Mouse (Mus musculus) hindbrain, embryonic 15.5 days (tissue): ENCODE measurements at regions not wholly inside any gene's neighbourhood (a gene's known extent, or its start where the extent isn't known, plus 50 kb on each side); places are given as distances from the start of the nearest gene placed in this dataset.

Experiments
- ATAC-seq: fragments of 200-750 bp; cut with Nextera tagmentation; 2 replicates; pipeline ENCODE4 v1.8.0; 2017; ENCODE audit warnings: low read depth, moderate number of reproducible peaks, moderate TSS enrichment; ENCODE audit not compliant: low FRiP score
- H3K27ac ChIP-seq: fragments of 300-500 bp; sonication (generic); replicated peaks from 2 replicates; pipeline ENCODE4 v1.5.1; 2015; ENCODE audit warnings: mild to moderate bottlenecking, inconsistent platforms
- H3K27me3 ChIP-seq: fragments of 300-500 bp; sonication (generic); 2 replicates; pipeline ENCODE4 v1.6.1; 2015; ENCODE audit warnings: control low read depth, inconsistent platforms
- H3K36me3 ChIP-seq: fragments of 300-500 bp; sonication (generic); 2 replicates; pipeline ENCODE4 v1.6.1; 2015; ENCODE audit warnings: control low read depth, inconsistent platforms
- H3K4me1 ChIP-seq: fragments of 300-500 bp; sonication (generic); replicated peaks from 2 replicates; pipeline ENCODE4 v1.6.1; 2015; ENCODE audit warnings: control low read depth, inconsistent platforms
- H3K4me2 ChIP-seq: fragments of 300-500 bp; sonication (generic); 2 replicates; pipeline ENCODE4 v1.6.1; 2015; ENCODE audit warnings: moderate library complexity, mild to moderate bottlenecking, inconsistent platforms
- H3K4me3 ChIP-seq: fragments of 300-500 bp; sonication (generic); 2 replicates; pipeline ENCODE4 v1.5.1; 2015; ENCODE audit warnings: mild to moderate bottlenecking, inconsistent platforms
- H3K9ac ChIP-seq: fragments of 300-500 bp; sonication (generic); 2 replicates; pipeline ENCODE4 v1.6.1; 2015; ENCODE audit warnings: inconsistent platforms
- H3K9me3 ChIP-seq: fragments of 300-500 bp; sonication (generic); 2 replicates; pipeline ENCODE4 v1.6.1; 2016; ENCODE audit warnings: control low read depth, inconsistent platforms
- WGBS: fragments of 180-500 bp; shearing (Covaris S2); methylation state at CpG from one replicate; pipeline ENCODE4 v1.1.7; 2015; 5-methylcytosine and 5-hydroxymethylcytosine counted together

GRCm38 (mm10) chr8:103978948-103979347 is 122.5 kb upstream of the Cdh5 start:
- 86% methylated on average over 5 of the region's 5 CpGs for WGBS
- no peak overlapping the region for H3K9ac ChIP-seq
- no peaks in the 10 kb centered on the region for H3K9me3 ChIP-seq
- H3K4me2 ChIP-seq, result no peak overlapping the region
- H3K27me3 ChIP-seq, result no peaks in the 10 kb centered on the region
- no peak overlapping the region for H3K27ac ChIP-seq
- ATAC-seq, result no peak
- H3K4me1 ChIP-seq, result no peaks in the 10 kb centered on the region
- no peak overlapping the region for H3K4me3 ChIP-seq
- no peaks in the 10 kb centered on the region for H3K36me3 ChIP-seq

GRCm38 (mm10) chr8:103983860-103984594 is 117.4 kb upstream of the Cdh5 start:
- Histone ChIP-seq H3K27ac (no peak overlapping the region), H3K9me3 (no peaks in the 10 kb centered on the region), H3K27me3 (no peaks in the 10 kb centered on the region), H3K9ac (no peak overlapping the region), H3K36me3 (no peaks in the 10 kb centered on the region), H3K4me2 (no peak overlapping the region), H3K4me3 (no peak overlapping the region), H3K4me1 (no peaks in the 10 kb centered on the region)
- ATAC-seq, result no peak
- 42% methylated on average over 11 of the region's 11 CpGs for WGBS

DNA sequence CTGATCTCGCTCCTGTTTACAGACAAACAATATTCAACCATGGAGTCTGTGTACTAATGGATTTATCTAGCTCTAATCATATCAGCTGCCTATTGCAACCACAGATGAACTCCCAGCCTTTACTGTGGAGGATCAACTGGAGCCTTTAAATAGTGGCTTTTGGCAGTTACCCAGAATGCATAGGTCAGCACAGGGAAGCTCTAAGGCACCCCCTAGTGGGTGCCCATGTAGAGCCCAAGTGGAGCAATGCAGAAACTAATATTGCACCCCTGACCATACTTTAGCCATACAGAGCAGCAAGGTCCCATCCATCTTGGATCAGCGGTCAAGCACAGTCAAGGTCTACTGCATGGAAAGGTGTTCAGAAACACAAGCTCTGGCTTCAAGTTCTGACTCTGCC is 115.8 kb upstream of the Cdh5 start:
- ATAC-seq, result no peak
- Histone ChIP-seq H3K4me1 (no peaks in the 10 kb centered on the region), H3K27me3 (no peaks in the 10 kb centered on the region), H3K36me3 (no peaks in the 10 kb centered on the region), H3K9ac (no peak overlapping the region), H3K4me2 (no peak overlapping the region), H3K27ac (no peak overlapping the region), H3K4me3 (no peak overlapping the region), H3K9me3 (no peaks in the 10 kb centered on the region)
- 95% methylated on average over 2 of the region's 2 CpGs for WGBS

DNA sequence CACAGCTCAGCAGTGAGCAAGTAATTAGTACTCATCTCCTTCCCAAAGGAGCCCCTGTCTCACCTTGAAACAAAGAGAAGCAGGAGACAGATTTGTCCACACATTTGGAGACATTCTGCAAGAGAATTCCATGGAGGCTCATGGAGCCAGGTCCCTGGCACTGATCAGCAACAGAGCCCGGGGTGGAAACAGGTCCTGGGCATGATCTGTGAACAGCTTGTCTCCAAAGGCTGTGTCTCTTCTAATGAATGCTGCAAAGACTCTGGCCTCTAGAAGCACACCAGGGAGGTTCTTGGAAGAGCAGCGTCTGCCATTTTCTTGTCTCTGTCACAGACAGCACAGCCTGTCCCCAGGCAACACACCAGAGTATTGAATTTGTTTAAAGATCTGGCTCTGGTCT is 107.5 kb upstream of the Cdh5 start:
- H3K9ac ChIP-seq, result no peak overlapping the region
- H3K4me1 ChIP-seq, result no peaks in the 10 kb centered on the region
- no peak overlapping the region for H3K4me2 ChIP-seq
- H3K36me3 ChIP-seq, result no peaks in the 10 kb centered on the region
- WGBS, result 74% methylated on average over 2 of the region's 2 CpGs
- no peaks in the 10 kb centered on the region for H3K9me3 ChIP-seq
- ATAC-seq, result no peak
- H3K27me3 ChIP-seq, result no peaks in the 10 kb centered on the region
- H3K4me3 ChIP-seq, result no peak overlapping the region
- H3K27ac ChIP-seq, result no peak overlapping the region

DNA sequence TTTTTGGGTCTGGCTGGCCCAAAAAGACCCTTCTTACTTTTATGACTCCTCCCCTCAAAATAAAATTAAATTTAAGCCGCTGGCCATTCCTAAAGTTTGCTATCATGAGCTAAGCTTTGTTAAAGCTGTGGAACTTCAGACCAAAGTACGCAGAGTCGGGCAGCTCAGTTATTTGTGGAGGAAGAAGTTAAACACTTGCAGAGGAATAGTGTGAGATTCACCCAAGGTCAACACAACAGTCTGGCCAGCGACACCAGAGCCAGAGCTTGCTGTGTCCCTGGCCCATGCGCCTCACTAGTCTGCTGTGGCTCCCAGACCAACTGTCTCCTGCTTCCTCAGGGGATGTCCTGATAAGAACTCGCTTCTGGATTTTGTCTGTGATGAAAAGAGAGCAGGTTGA is 103.3 kb upstream of the Cdh5 start:
- Histone ChIP-seq H3K36me3 (no peaks in the 10 kb centered on the region), H3K27me3 (no peaks in the 10 kb centered on the region), H3K4me2 (no peak overlapping the region), H3K27ac (no peak overlapping the region), H3K4me3 (no peak overlapping the region), H3K4me1 (no peaks in the 10 kb centered on the region), H3K9me3 (no peaks in the 10 kb centered on the region), H3K9ac (no peak overlapping the region)
- WGBS, result 89% methylated on average over 6 of the region's 6 CpGs
- no peak for ATAC-seq

DNA sequence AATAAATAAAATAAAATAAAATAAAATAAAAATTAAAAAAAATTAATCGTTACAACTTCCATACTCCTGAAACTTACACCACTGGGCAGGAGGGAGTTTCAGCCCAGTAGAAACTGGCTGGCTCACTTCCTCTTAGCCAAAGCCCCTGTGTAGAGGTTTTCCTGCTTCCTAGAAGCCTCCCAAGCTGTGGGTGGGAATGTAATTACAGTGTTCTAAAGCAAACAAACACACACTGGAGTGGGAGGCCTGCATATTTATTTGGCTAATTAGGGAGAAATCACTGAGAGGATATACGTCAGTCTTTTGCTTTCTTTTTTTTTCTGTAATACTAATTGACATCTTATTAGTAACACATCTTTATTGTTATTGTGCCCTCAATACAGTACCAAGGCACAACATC is 94.2 kb upstream of the Cdh5 start:
- no peaks in the 10 kb centered on the region for H3K4me1 ChIP-seq
- no peak overlapping the region for H3K4me2 ChIP-seq
- no peaks in the 10 kb centered on the region for H3K36me3 ChIP-seq
- no peak for ATAC-seq
- H3K27me3 ChIP-seq, result no peaks in the 10 kb centered on the region
- no peak overlapping the region for H3K4me3 ChIP-seq
- no peak overlapping the region for H3K9ac ChIP-seq
- H3K9me3 ChIP-seq, result no peaks in the 10 kb centered on the region
- H3K27ac ChIP-seq, result no peak overlapping the region
- WGBS, result 73% methylated on average over 2 of the region's 2 CpGs

GRCm38 (mm10) chr8:104008756-104009155 is 92.7 kb upstream of the Cdh5 start:
- H3K9me3 ChIP-seq, result no peaks in the 10 kb centered on the region
- H3K36me3 ChIP-seq, result no peaks in the 10 kb centered on the region
- H3K4me2 ChIP-seq, result no peak overlapping the region
- no peak overlapping the region for H3K9ac ChIP-seq
- 64% methylated on average over 5 of the region's 5 CpGs for WGBS
- ATAC-seq, result no peak
- H3K4me3 ChIP-seq, result no peak overlapping the region
- no peaks in the 10 kb centered on the region for H3K4me1 ChIP-seq
- H3K27me3 ChIP-seq, result no peaks in the 10 kb centered on the region
- no peak overlapping the region for H3K27ac ChIP-seq

GRCm38 (mm10) chr8:104009306-104009705 is 92.1 kb upstream of the Cdh5 start:
- Histone ChIP-seq H3K36me3 (no peaks in the 10 kb centered on the region), H3K9ac (no peak overlapping the region), H3K27me3 (no peaks in the 10 kb centered on the region), H3K4me1 (no peaks in the 10 kb centered on the region), H3K27ac (no peak overlapping the region), H3K4me3 (no peak overlapping the region), H3K4me2 (no peak overlapping the region), H3K9me3 (no peaks in the 10 kb centered on the region)
- 87% methylated on average over 6 of the region's 6 CpGs for WGBS
- no peak for ATAC-seq

DNA sequence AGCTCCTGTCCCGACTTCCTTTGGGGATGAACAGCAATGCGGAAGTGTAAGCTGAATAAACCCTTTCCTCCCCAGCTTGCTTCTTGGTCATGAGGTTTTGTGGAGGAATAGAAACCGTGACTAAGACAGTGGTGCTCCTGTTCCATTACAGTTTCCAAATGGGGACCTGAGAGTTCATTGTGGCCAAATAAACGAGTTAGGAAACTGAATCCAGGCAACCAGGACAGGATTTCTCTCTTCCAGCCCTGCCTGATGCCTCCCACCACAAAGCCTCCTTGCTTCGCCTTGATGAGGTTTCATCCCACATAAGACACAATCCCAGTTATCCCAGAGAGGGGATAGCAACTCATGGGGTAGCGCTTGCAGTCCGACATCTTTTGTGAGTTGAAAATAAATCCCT is 79.2 kb upstream of the Cdh5 start:
- ATAC-seq, result no peak
- no peak overlapping the region for H3K4me2 ChIP-seq
- no peaks in the 10 kb centered on the region for H3K36me3 ChIP-seq
- no peak overlapping the region for H3K9ac ChIP-seq
- H3K27me3 ChIP-seq, result 0 out of 2 replicates have a peak, but pooled peaks cover 3% of the 10 kb centered on the region
- H3K27ac ChIP-seq, result no peak overlapping the region
- H3K4me1 ChIP-seq, result no peaks in the 10 kb centered on the region; the same call in 1 of the 2 replicates
- 89% methylated on average over 7 of the region's 7 CpGs for WGBS
- H3K4me3 ChIP-seq, result no peak overlapping the region
- no peaks in the 10 kb centered on the region for H3K9me3 ChIP-seq

DNA sequence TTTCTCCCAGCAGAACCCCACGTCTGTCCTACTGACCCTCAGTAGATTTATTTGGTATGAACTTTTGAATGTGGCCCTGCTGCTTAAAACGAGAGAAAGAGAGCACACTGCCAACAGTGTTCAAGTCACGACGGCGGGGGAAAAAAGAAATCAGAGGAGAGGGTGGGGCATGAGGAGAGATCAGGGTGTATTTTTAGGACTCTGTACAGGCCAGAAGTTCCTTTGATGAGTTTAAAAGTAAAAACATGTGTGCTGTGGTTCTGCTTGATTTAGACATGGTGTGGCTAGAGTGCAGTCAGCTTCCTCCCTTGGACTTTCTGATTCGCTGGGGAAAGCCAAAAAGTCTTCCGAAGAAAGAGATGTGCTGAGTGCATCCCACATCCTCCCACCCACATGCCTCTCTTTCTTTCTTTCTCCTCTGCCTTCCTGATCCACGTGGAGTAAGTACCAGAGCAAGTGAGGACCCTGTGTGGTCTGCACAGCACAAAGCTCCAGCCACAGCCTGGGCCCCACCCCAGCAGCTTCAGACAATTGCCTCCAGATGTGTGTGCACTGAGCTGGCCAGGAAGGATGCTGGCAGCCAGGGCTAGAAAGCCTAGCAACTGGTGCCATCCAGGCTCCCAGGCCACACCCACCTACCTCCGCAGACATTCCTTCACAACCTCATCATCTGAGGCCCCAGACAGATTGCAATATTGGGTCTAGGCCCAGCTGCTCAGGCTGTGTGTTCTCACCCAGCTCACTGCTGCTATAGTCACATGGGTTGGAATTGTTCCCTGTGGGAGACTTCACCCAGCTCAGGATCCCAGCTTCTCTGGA is 78.5 kb upstream of the Cdh5 start:
- no peaks in the 10 kb centered on the region for H3K36me3 ChIP-seq
- H3K9ac ChIP-seq, result no peak overlapping the region
- WGBS, result 65% methylated on average over 9 of the region's 9 CpGs
- H3K4me1 ChIP-seq, result no peaks in the 10 kb centered on the region; the same call in 1 of the 2 replicates
- H3K4me2 ChIP-seq, result no peak overlapping the region
- ATAC-seq, result no peak
- H3K27me3 ChIP-seq, result 0 out of 2 replicates have a peak, but pooled peaks cover under 1% of the 10 kb centered on the region
- no peak overlapping the region for H3K4me3 ChIP-seq
- no peaks in the 10 kb centered on the region for H3K9me3 ChIP-seq
- no peak overlapping the region for H3K27ac ChIP-seq

GRCm38 (mm10) chr8:104027161-104027821 is 74.1 kb upstream of the Cdh5 start:
- Histone ChIP-seq H3K4me1 (no peaks in the 10 kb centered on the region; the same call in 1 of the 2 replicates), H3K9me3 (no peaks in the 10 kb centered on the region; the same call in 1 of the 2 replicates), H3K36me3 (no peaks in the 10 kb centered on the region), H3K4me2 (no peak overlapping the region), H3K9ac (no peak overlapping the region), H3K27ac (no peak overlapping the region), H3K27me3 (no peaks in the 10 kb centered on the region), H3K4me3 (no peak overlapping the region)
- WGBS, result 72% methylated on average over 11 of the region's 11 CpGs
- no peak for ATAC-seq

DNA sequence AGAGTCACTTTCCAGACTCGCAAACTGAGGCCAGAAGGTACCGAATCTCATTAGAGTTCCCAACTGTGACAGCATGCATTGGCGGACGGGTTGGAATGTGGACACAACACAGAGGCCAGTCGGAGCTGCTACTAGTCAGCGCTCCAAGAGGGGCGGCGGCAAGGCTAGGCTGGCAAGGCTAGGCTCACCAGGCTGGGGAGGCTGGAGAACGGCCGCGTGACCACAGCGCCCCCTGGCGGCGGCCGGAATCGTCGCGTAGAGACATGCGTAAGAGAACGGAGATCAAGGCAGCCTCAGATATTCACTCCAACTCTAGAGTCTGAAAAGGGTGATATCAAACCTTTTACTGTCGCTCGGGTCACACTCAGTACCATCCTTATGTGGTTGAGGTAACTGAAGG is 72.8 kb upstream of the Cdh5 start:
- 2% methylated on average over 22 of the region's 22 CpGs for WGBS
- H3K4me1 ChIP-seq, result no peaks in the 10 kb centered on the region; the same call in 1 of the 2 replicates
- H3K27ac ChIP-seq, result no peak overlapping the region
- no peaks in the 10 kb centered on the region for H3K27me3 ChIP-seq
- no peak overlapping the region for H3K4me3 ChIP-seq
- H3K36me3 ChIP-seq, result no peaks in the 10 kb centered on the region
- H3K9me3 ChIP-seq, result no peaks in the 10 kb centered on the region; the same call in 1 of the 2 replicates
- ATAC-seq, result peak; percentile 90
- peak overlapping the region; percentile 47 for H3K4me2 ChIP-seq
- H3K9ac ChIP-seq, result no peak overlapping the region
